Mouse (Mus musculus) midbrain, embryonic 14.5 days (tissue): ENCODE measurements around the gene Tekt5. TPM values are rescaled to one million over a fixed set of nuclear protein-coding genes. Genes with fewer than 3 reads are reported as not detected.

Source experiments
- ATAC-seq: fragments of 200-750 bp; cut with Nextera tagmentation; 2 replicates; pipeline ENCODE4 v1.8.0; 2017; ENCODE audit warnings: moderate number of reproducible peaks, moderate library complexity; ENCODE audit not compliant: low FRiP score, low TSS enrichment
- DNase-seq: peaks from one replicate; pipeline ENCODE4 v3.0.0-alpha.2; 2015
- H3K27ac ChIP-seq: fragments of 300-500 bp; sonication (generic); replicated peaks from 2 replicates; pipeline ENCODE4 v1.5.1; 2014; ENCODE audit warnings: mild to moderate bottlenecking, low read depth, low read length, moderate library complexity
- H3K27me3 ChIP-seq: fragments of 300-500 bp; sonication (generic); 2 replicates; pipeline ENCODE4 v1.6.1; 2014; ENCODE audit warnings: low read length, control low read depth, mixed read lengths; ENCODE audit not compliant: control insufficient read depth, insufficient read depth
- H3K36me3 ChIP-seq: fragments of 300-500 bp; sonication (generic); 2 replicates; pipeline ENCODE4 v1.6.1; 2014; ENCODE audit warnings: low read length, control low read depth; ENCODE audit not compliant: control insufficient read depth, insufficient read depth
- H3K4me1 ChIP-seq: fragments of 300-500 bp; sonication (generic); 2 replicates; pipeline ENCODE4 v1.6.1; 2014; ENCODE audit warnings: mild to moderate bottlenecking, antibody characterized with exemption, low read length, control low read depth; ENCODE audit not compliant: control insufficient read depth, insufficient read depth
- H3K4me2 ChIP-seq: fragments of 300-500 bp; sonication (generic); 2 replicates; pipeline ENCODE4 v1.6.1; 2014; ENCODE audit warnings: mild to moderate bottlenecking, low read length, moderate library complexity
- H3K4me3 ChIP-seq: fragments of 300-500 bp; sonication (generic); replicated peaks from 2 replicates; pipeline ENCODE4 v1.5.1; 2014; ENCODE audit warnings: low read depth, low read length
- H3K9ac ChIP-seq: fragments of 300-500 bp; sonication (generic); replicated peaks from 2 replicates; pipeline ENCODE4 v1.6.1; 2014; ENCODE audit warnings: mild to moderate bottlenecking, low read length, moderate library complexity
- H3K9me3 ChIP-seq: fragments of 300-500 bp; sonication (generic); 2 replicates; pipeline ENCODE4 v1.6.1; 2016; ENCODE audit warnings: low read length, control low read depth, mixed read lengths; ENCODE audit not compliant: control insufficient read depth
- WGBS: fragments of 180-500 bp; shearing (Covaris S2); extraction: QIAGEN DNeasy Blood & Tissue Kit; methylation state at CpG from one replicate; pipeline ENCODE4 v1.1.7; 2014; 5-methylcytosine and 5-hydroxymethylcytosine counted together
- polyA plus RNA-seq: library from polyadenylated mRNA; unstranded; fragments of >200 nt; fragmentation: Nextera tagmentation; extraction: Ambion mirVana; gene quantifications from 2 replicates; pipeline ENCODE4 v1.2.1, GENCODE M21; 2014

Gene Tekt5
- polyA plus RNA-seq, 1 experiment from 2014 or later, result 7.2 TPM

- Histone ChIP-seq H3K27ac (no peak overlapping the region), H3K4me3 (no peak overlapping the region), H3K9me3 (no peaks in the 10 kb centered on the region), H3K4me2 (no peak overlapping the region), H3K27me3 (no peaks in the 10 kb centered on the region), H3K36me3 (no peaks in the 10 kb centered on the region), H3K9ac (no peak overlapping the region), H3K4me1 (no peaks in the 10 kb centered on the region)
- 94% methylated on average over 6 of the region's 6 CpGs for WGBS
- DNase-seq (no peak), ATAC-seq (no peak)
Measured at GRCm38 (mm10) chr16:10388634-10389365, 6.5 kb downstream of the Tekt5 start.

GRCm38 (mm10) chr16:10385261-10385660 lies 10.0 kb downstream of the Tekt5 start:
- H3K9ac ChIP-seq, result no peak overlapping the region
- H3K4me2 ChIP-seq, result no peak overlapping the region
- ATAC-seq (no peak), DNase-seq (no peak)
- no peaks in the 10 kb centered on the region for H3K27me3 ChIP-seq
- no peaks in the 10 kb centered on the region for H3K9me3 ChIP-seq
- 76% methylated on average over 12 of the region's 12 CpGs for WGBS
- H3K4me1 ChIP-seq, result no peaks in the 10 kb centered on the region
- H3K36me3 ChIP-seq, result no peaks in the 10 kb centered on the region
- H3K4me3 ChIP-seq, result no peak overlapping the region
- no peak overlapping the region for H3K27ac ChIP-seq

- H3K4me2 ChIP-seq, result no peak overlapping the region
- 65% methylated on average over 3 of the region's 3 CpGs for WGBS
- no peak overlapping the region for H3K9ac ChIP-seq
- ATAC-seq (no peak), DNase-seq (no peak)
- no peaks in the 10 kb centered on the region for H3K4me1 ChIP-seq
- no peaks in the 10 kb centered on the region for H3K27me3 ChIP-seq
- H3K4me3 ChIP-seq, result no peak overlapping the region
- no peak overlapping the region for H3K27ac ChIP-seq
- H3K36me3 ChIP-seq, result no peaks in the 10 kb centered on the region
- no peaks in the 10 kb centered on the region for H3K9me3 ChIP-seq
Measured at GRCm38 (mm10) chr16:10384544-10384943, 10.7 kb downstream of the Tekt5 start.

- Histone ChIP-seq H3K4me2 (no peak overlapping the region), H3K9me3 (no peaks in the 10 kb centered on the region), H3K27me3 (no peaks in the 10 kb centered on the region), H3K27ac (no peak overlapping the region), H3K4me1 (no peaks in the 10 kb centered on the region), H3K4me3 (no peak overlapping the region), H3K9ac (no peak overlapping the region), H3K36me3 (no peaks in the 10 kb centered on the region)
- ATAC-seq (no peak), DNase-seq (no peak)
- 40% methylated on average over 8 of the region's 8 CpGs for WGBS
Measured at GRCm38 (mm10) chr16:10384060-10384497, 11.2 kb downstream of the Tekt5 start.

- H3K9me3 ChIP-seq, result no peaks in the 10 kb centered on the region
- no peak overlapping the region for H3K4me2 ChIP-seq
- ATAC-seq, result no peak
- no peak for DNase-seq
- 67% methylated on average over 2 of the region's 2 CpGs for WGBS
- no peak overlapping the region for H3K4me3 ChIP-seq
- H3K27ac ChIP-seq, result no peak overlapping the region
- no peaks in the 10 kb centered on the region for H3K36me3 ChIP-seq
- no peaks in the 10 kb centered on the region for H3K27me3 ChIP-seq
- H3K4me1 ChIP-seq, result peaks cover 2% of the 10 kb centered on the region; the same call in 1 of the 2 replicates
- H3K9ac ChIP-seq, result no peak overlapping the region
Measured at GRCm38 (mm10) chr16:10379531-10379930, 15.8 kb downstream of the Tekt5 start.

- Histone ChIP-seq H3K9me3 (no peaks in the 10 kb centered on the region), H3K36me3 (no peaks in the 10 kb centered on the region), H3K9ac (no peak overlapping the region), H3K4me2 (no peak overlapping the region), H3K4me3 (no peak overlapping the region), H3K27me3 (no peaks in the 10 kb centered on the region), H3K27ac (no peak overlapping the region), H3K4me1 (peaks cover 4% of the 10 kb centered on the region; the same call in 1 of the 2 replicates)
- 58% methylated on average over 1 of the region's 1 CpGs for WGBS
- ATAC-seq (no peak), DNase-seq (no peak)
Measured at GRCm38 (mm10) chr16:10377286-10377685, 18.0 kb downstream of the Tekt5 start.

- Histone ChIP-seq H3K9ac (0 out of 2 replicates have a peak overlapping the region, but pooled peaks have one; percentile 24), H3K4me2 (peak overlapping the region; percentile 49), H3K4me1 (peaks cover 5% of the 10 kb centered on the region; the same call in 1 of the 2 replicates), H3K27me3 (no peaks in the 10 kb centered on the region), H3K9me3 (no peaks in the 10 kb centered on the region), H3K27ac (no peak overlapping the region), H3K36me3 (no peaks in the 10 kb centered on the region), H3K4me3 (peak overlapping the region; percentile 17; the same call in 1 of the 2 replicates)
- 23% methylated on average over 13 of the region's 13 CpGs for WGBS
- ATAC-seq (peak; percentile 71; the same call in 1 of the 2 replicates), DNase-seq (peak; percentile 85)
Measured at GRCm38 (mm10) chr16:10374254-10375011, 20.9 kb downstream of the Tekt5 start.

GRCm38 (mm10) chr16:10372372-10372771 lies 22.9 kb downstream of the Tekt5 start:
- H3K27me3 ChIP-seq, result no peaks in the 10 kb centered on the region
- H3K9ac ChIP-seq, result no peak overlapping the region
- no peak overlapping the region for H3K4me2 ChIP-seq
- H3K27ac ChIP-seq, result no peak overlapping the region
- DNase-seq (no peak), ATAC-seq (no peak)
- peaks cover 7% of the 10 kb centered on the region; the same call in 1 of the 2 replicates for H3K4me1 ChIP-seq
- no peak overlapping the region for H3K4me3 ChIP-seq
- WGBS, result 75% methylated on average over 4 of the region's 4 CpGs
- no peaks in the 10 kb centered on the region for H3K9me3 ChIP-seq
- no peaks in the 10 kb centered on the region for H3K36me3 ChIP-seq
